Mouse (Mus musculus) myocyte (in vitro differentiated cells): ENCODE data around the gene Adamts10. TPM values are rescaled to one million over a fixed set of nuclear protein-coding genes. Genes with fewer than 3 reads are reported as not detected.

Experiments
- H3K27me3 ChIP-seq: one replicate; pipeline ENCODE4 v1.6.1; 2011; ENCODE audit not compliant: control insufficient read depth, insufficient read depth, insufficient read length
- H3K36me3 ChIP-seq: one replicate; pipeline ENCODE4 v1.6.1; 2011; ENCODE audit not compliant: control insufficient read depth, insufficient read depth
- H3K4me2 ChIP-seq: one replicate; pipeline ENCODE4 v1.6.1; 2011; ENCODE audit warnings: low read depth, control low read depth
- H3K4me3 ChIP-seq: one replicate; pipeline ENCODE4 v1.5.1; 2011; ENCODE audit warnings: mild to moderate bottlenecking, control low read depth, moderate library complexity
- H3K79me2 ChIP-seq: one replicate; pipeline ENCODE4 v1.6.1; 2011; ENCODE audit not compliant: control insufficient read depth, insufficient read depth
- H3ac ChIP-seq: one replicate; pipeline ENCODE4 v1.6.1; 2011; ENCODE audit not compliant: control insufficient read depth, insufficient read length
- CEBPB ChIP-seq: IDR thresholded peaks from 2 replicates; pipeline ENCODE4 v1.6.1; 2011; ENCODE audit warnings: mild to moderate bottlenecking, moderate library complexity; ENCODE audit not compliant: poor library complexity, insufficient read depth, severe bottlenecking
- E2F4 ChIP-seq: IDR thresholded peaks from one replicate; pipeline ENCODE4 v1.6.1; 2011; ENCODE audit warnings: mild to moderate bottlenecking, control low read depth, moderate library complexity; ENCODE audit not compliant: insufficient read depth
- MAX ChIP-seq: IDR thresholded peaks from one replicate; pipeline ENCODE4 v1.6.1; 2011; ENCODE audit warnings: low read depth, mild to moderate bottlenecking, control low read depth
- MYOD1 ChIP-seq, 3 experiments: IDR thresholded peaks; one replicate each; pipeline ENCODE4 v1.6.1; 2011; ENCODE audit warnings: control low read depth in 2 of 3, low read depth in 2 of 3, mild to moderate bottlenecking in 2 of 3, moderate library complexity in 1 of 3; ENCODE audit not compliant: insufficient read length in 2 of 3, control insufficient read depth in 1 of 3
- MYOG ChIP-seq, 3 experiments: IDR thresholded peaks; one replicate each; pipeline ENCODE4 v1.6.1; 2011; ENCODE audit warnings: control low read depth in 2 of 3, low read depth in 2 of 3, mild to moderate bottlenecking in 2 of 3; ENCODE audit not compliant: insufficient read length in 2 of 3, control insufficient read depth in 1 of 3, insufficient read depth in 1 of 3
- POLR2A ChIP-seq: IDR thresholded peaks from one replicate; pipeline ENCODE4 v1.6.1; 2011; ENCODE audit warnings: low read depth, mild to moderate bottlenecking, control low read depth, moderate library complexity; ENCODE audit not compliant: insufficient read length
- POLR2AphosphoS2 ChIP-seq: IDR thresholded peaks from one replicate; pipeline ENCODE4 v1.6.1; 2011; ENCODE audit warnings: low read depth, control low read depth; ENCODE audit not compliant: insufficient read length
- REST ChIP-seq: IDR thresholded peaks from one replicate; pipeline ENCODE4 v1.6.1; 2011; ENCODE audit warnings: mild to moderate bottlenecking, control low read depth, moderate library complexity; ENCODE audit not compliant: insufficient read depth, insufficient read length
- SRF ChIP-seq: IDR thresholded peaks from one replicate; pipeline ENCODE4 v1.6.1; 2011; ENCODE audit warnings: low read depth; ENCODE audit not compliant: control insufficient read depth, insufficient read length
- TCF12 ChIP-seq: IDR thresholded peaks from one replicate; pipeline ENCODE4 v1.6.1; 2011; ENCODE audit warnings: mild to moderate bottlenecking, control low read depth; ENCODE audit not compliant: poor library complexity, insufficient read depth, severe bottlenecking
- TCF3 ChIP-seq: IDR thresholded peaks from one replicate; pipeline ENCODE4 v1.6.1; 2011; ENCODE audit warnings: low read depth, control low read depth; ENCODE audit not compliant: insufficient read length
- USF1 ChIP-seq: IDR thresholded peaks from one replicate; pipeline ENCODE4 v1.6.1; 2011; ENCODE audit warnings: low read depth, mild to moderate bottlenecking, control low read depth, moderate library complexity
- polyA plus RNA-seq: library from polyadenylated mRNA; unstranded; fragments of >200 nt; fragmentation: generic; extraction: Trizol; gene quantifications from one replicate; pipeline ENCODE4 v1.2.1, GENCODE M21; 2012; ENCODE audit warnings: missing spikeins

Adamts10 gene
- polyA plus RNA-seq = 4.5 TPM

DNA sequence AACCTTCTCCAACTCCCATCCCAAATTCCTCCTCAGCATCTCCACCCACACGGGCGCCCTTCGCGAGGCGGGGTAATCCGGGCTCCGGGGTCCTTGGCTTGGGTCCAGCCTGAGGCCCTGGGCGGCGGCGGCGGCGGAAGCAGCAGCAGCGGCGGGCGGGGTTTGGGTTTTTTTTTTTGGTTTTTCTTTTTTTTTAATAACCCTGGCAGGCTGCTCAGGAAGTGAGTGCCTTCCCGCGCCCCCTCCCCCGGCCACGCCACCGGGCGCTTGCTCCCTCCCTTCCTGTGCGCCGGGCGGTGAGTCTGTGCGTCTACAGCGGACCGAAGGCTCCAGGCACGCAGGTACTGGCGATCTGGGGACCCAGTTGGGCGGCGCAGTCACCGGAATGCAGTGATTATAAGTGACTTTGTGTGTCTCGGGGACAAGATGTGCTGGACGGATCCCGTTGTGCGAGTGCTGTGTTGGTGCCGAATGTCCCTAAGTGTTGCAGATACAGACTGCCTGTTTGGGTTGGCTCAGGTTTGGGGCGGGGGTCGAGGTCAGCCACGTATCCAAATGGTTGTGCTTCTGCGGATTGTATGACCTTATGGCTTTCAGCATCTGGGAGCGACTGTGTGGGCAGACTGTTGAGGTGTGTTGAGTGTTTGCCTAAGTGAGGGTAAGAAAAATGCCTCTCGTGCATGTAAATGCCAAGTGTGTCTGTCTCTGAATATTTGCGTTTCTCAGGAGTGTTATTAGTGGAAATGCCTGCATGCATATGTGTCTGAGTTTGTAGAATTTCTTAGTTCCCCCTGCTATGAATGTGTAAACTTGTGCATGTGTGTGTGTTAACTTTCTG, at the start of gene Adamts10:
Gene Adamts10, plus strand, starts transcription at position 287 of the 838 bp plus-strand sequence.
- H3ac ChIP-seq = peak within 1 kb of the TSS; percentile 3
- H3K4me2 ChIP-seq = peak within 1 kb of the TSS; percentile 88
- H3K79me2 ChIP-seq = peaks cover 6% of the 10 kb centered on the region
- H3K36me3 ChIP-seq = no peaks in the 10 kb centered on the region
- no peaks in the 10 kb centered on the region for H3K27me3 ChIP-seq
- TF ChIP-seq TCF3 (no peak), SRF (no peak), POLR2A (peak; percentile 60), TCF12 (no peak), MYOG (IDR thresholded peaks at IDR 0.05; ENCODE audit: control insufficient read depth in 1 of 3, insufficient read depth in 1 of 3, insufficient read length in 2 of 3, low read depth in 2 of 3) (no peak), CEBPB (no peak), REST (no peak), MAX (no peak), USF1 (no peak)
- H3K4me3 ChIP-seq = peak within 1 kb of the TSS; percentile 41

DNA sequence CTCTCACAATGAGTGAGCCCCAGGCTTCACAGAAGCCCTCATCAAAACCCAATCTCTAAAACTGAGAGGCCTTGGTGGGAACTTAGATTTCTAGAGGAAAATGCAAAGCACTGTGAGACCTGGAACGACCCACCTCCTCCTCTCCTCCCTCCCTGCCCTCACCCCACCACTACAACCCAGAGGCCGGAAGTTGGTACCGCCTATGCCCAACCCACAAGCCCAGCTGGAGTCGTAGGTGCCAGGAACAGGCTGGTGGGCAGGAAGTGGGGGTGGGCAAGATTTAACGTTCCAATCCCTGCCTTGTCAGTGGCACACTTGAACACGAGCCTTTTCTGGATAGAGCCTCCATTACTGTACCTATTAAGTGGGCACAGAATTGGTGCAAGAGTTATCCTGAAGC, 40.0 kb upstream of the Adamts10 start:
- Histone ChIP-seq H3K36me3 (no peaks in the 10 kb centered on the region), H3K79me2 (no peaks in the 10 kb centered on the region), H3ac (no peak overlapping the region), H3K27me3 (no peaks in the 10 kb centered on the region), H3K4me2 (no peak overlapping the region), H3K4me3 (no peak overlapping the region)
- TF ChIP-seq TCF3 (no peak), POLR2AphosphoS2 (no peak), REST (no peak), POLR2A (no peak), MYOG (IDR thresholded peaks at IDR 0.05; ENCODE audit: control insufficient read depth in 1 of 3, insufficient read depth in 1 of 3, insufficient read length in 2 of 3, low read depth in 2 of 3) (no peak), MAX (no peak), USF1 (no peak), CEBPB (no peak), TCF12 (no peak), SRF (no peak), MYOD1 (IDR thresholded peaks at IDR 0.05; ENCODE audit: control insufficient read depth in 1 of 3, insufficient read length in 2 of 3, low read depth in 2 of 3) (no peak), E2F4 (no peak)

DNA sequence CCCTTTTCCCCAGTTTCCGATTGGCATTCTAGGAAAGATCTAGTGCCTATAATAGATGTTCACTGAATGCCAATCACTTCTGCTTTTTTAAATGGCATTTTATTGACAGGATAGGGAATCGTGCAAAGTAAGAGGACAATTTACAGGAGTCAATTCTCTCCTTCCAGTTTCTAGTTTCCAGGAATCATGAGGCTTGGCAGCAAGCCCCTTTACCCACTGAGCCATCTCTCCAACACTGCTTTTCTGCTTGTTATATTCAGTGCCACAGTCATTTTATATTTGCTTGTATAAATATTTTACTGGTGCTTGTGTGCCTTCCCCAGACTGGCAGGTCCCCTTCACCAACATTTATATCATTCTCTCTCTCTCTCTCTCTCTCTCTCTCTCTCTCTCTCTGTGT, 36.8 kb upstream of the Adamts10 start:
- no peaks in the 10 kb centered on the region for H3K79me2 ChIP-seq
- H3ac ChIP-seq = no peak overlapping the region
- H3K4me3 ChIP-seq = no peak overlapping the region
- H3K27me3 ChIP-seq = no peaks in the 10 kb centered on the region
- H3K4me2 ChIP-seq = no peak overlapping the region
- TF ChIP-seq SRF (no peak), MYOD1 (IDR thresholded peaks at IDR 0.05; ENCODE audit: control insufficient read depth in 1 of 3, insufficient read length in 2 of 3, low read depth in 2 of 3) (no peak), USF1 (no peak), POLR2A (no peak), POLR2AphosphoS2 (no peak), E2F4 (no peak), REST (no peak), MAX (no peak), CEBPB (no peak), TCF3 (no peak), TCF12 (no peak)
- H3K36me3 ChIP-seq = no peaks in the 10 kb centered on the region

DNA sequence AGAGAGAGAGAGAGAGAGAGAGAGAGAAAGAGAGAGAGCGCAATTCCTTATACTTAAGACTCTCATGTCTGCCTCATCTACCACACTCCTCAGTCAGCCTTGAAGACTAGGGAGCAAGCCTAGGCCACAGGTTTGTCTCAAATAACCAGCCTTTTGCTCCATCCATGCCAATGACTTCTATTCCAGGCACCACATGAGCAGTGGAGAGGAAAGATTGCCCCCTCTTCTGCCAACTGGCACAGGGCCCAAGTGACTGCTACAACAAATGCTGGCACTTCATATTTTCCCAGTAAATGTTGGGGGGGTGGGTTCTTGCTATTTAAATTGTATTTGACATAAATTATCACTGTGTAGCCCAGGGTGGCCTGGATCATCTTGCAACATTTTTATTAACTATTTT, 36.4 kb upstream of the Adamts10 start:
- TF ChIP-seq TCF12 (no peak), USF1 (no peak), SRF (no peak), E2F4 (no peak), CEBPB (no peak), MYOG (IDR thresholded peaks at IDR 0.05; ENCODE audit: control insufficient read depth in 1 of 3, insufficient read depth in 1 of 3, insufficient read length in 2 of 3, low read depth in 2 of 3) (no peak), POLR2AphosphoS2 (no peak), TCF3 (no peak), MAX (no peak), MYOD1 (IDR thresholded peaks at IDR 0.05; ENCODE audit: control insufficient read depth in 1 of 3, insufficient read length in 2 of 3, low read depth in 2 of 3) (no peak), REST (no peak), POLR2A (no peak)
- no peak overlapping the region for H3K4me2 ChIP-seq
- no peak overlapping the region for H3K4me3 ChIP-seq
- H3K36me3 ChIP-seq = no peaks in the 10 kb centered on the region
- no peak overlapping the region for H3ac ChIP-seq
- no peaks in the 10 kb centered on the region for H3K79me2 ChIP-seq
- H3K27me3 ChIP-seq = no peaks in the 10 kb centered on the region
